Mouse (Mus musculus): ENCODE data around the gene Arl5c. TPM values are rescaled to one million over a fixed set of nuclear protein-coding genes. Genes with fewer than 3 reads are reported as not detected.

The Arl5c gene
- polyA plus RNA-seq, 1 experiment from 2014 or later = 4.6 TPM

GRCm38 (mm10) chr11:97998898-97999608, 3.1 kb upstream of the Arl5c start:
- no peaks in the 10 kb centered on the region for H3K9me3 ChIP-seq (replicated peaks; ENCODE audit: control insufficient read depth, low read length)
- ATAC-seq (replicated peaks; ENCODE audit: insufficient number of reproducible peaks, low FRiP score, low TSS enrichment, low read depth) = no peak
- DNase-seq (ENCODE audit: low spot score) = no peak
- WGBS = 68% methylated on average over 7 of the region's 7 CpGs
- no peak overlapping the region for H3K4me2 ChIP-seq (ENCODE audit: low read depth, low read length)
- peaks cover 9% of the 10 kb centered on the region; the same call in 1 of the 2 replicates for H3K4me1 ChIP-seq (ENCODE audit: control insufficient read depth, insufficient read depth, low read length)
- no peaks in the 10 kb centered on the region for H3K36me3 ChIP-seq (replicated peaks; ENCODE audit: control insufficient read depth, insufficient read depth, low read depth, low read length)
- H3K4me3 ChIP-seq (ENCODE audit: low read depth, low read length) = no peak overlapping the region
- H3K27ac ChIP-seq (replicated peaks; ENCODE audit: low read depth, low read length) = no peak overlapping the region
- H3K9ac ChIP-seq (replicated peaks; ENCODE audit: low read length) = no peak overlapping the region
- peaks cover 8% of the 10 kb centered on the region; the same call in 1 of the 2 replicates for H3K27me3 ChIP-seq (ENCODE audit: control insufficient read depth, insufficient read depth, low read length)

GRCm38 (mm10) chr11:97998074-97998793, 2.3 kb upstream of the Arl5c start:
- no peak overlapping the region for H3K4me2 ChIP-seq (ENCODE audit: low read depth, low read length)
- H3K9ac ChIP-seq (replicated peaks; ENCODE audit: low read length) = no peak overlapping the region
- DNase-seq (ENCODE audit: low spot score) (no peak), ATAC-seq (replicated peaks; ENCODE audit: insufficient number of reproducible peaks, low FRiP score, low TSS enrichment, low read depth) (no peak)
- no peaks in the 10 kb centered on the region for H3K9me3 ChIP-seq (replicated peaks; ENCODE audit: control insufficient read depth, low read length)
- H3K27ac ChIP-seq (replicated peaks; ENCODE audit: low read depth, low read length) = no peak overlapping the region
- H3K4me3 ChIP-seq (ENCODE audit: low read depth, low read length) = no peak overlapping the region
- H3K4me1 ChIP-seq (ENCODE audit: control insufficient read depth, insufficient read depth, low read length) = peaks cover 9% of the 10 kb centered on the region; the same call in 1 of the 2 replicates
- WGBS = 80% methylated on average over 11 of the region's 11 CpGs
- H3K36me3 ChIP-seq (replicated peaks; ENCODE audit: control insufficient read depth, insufficient read depth, low read depth, low read length) = no peaks in the 10 kb centered on the region
- H3K27me3 ChIP-seq (ENCODE audit: control insufficient read depth, insufficient read depth, low read length) = peaks cover 8% of the 10 kb centered on the region; the same call in 1 of the 2 replicates

- no peaks in the 10 kb centered on the region for H3K9me3 ChIP-seq (replicated peaks; ENCODE audit: control insufficient read depth, low read length)
- no peak overlapping the region for H3K9ac ChIP-seq (replicated peaks; ENCODE audit: low read length)
- 80% methylated on average over 8 of the region's 8 CpGs for WGBS
- H3K4me2 ChIP-seq (ENCODE audit: low read depth, low read length) = no peak overlapping the region
- H3K27ac ChIP-seq (replicated peaks; ENCODE audit: low read depth, low read length) = no peak overlapping the region
- no peak for DNase-seq (ENCODE audit: low spot score)
- peaks cover 5% of the 10 kb centered on the region; the same call in 1 of the 2 replicates for H3K27me3 ChIP-seq (ENCODE audit: control insufficient read depth, insufficient read depth, low read length)
- ATAC-seq (replicated peaks; ENCODE audit: insufficient number of reproducible peaks, low FRiP score, low TSS enrichment, low read depth) = no peak
- no peaks in the 10 kb centered on the region for H3K36me3 ChIP-seq (replicated peaks; ENCODE audit: control insufficient read depth, insufficient read depth, low read depth, low read length)
- peaks cover 5% of the 10 kb centered on the region; the same call in 1 of the 2 replicates for H3K4me1 ChIP-seq (ENCODE audit: control insufficient read depth, insufficient read depth, low read length)
- no peak overlapping the region for H3K4me3 ChIP-seq (ENCODE audit: low read depth, low read length)
Observed at GRCm38 (mm10) chr11:97997387-97997960, 1.5 kb upstream of the Arl5c start.

- Histone ChIP-seq H3K9ac (replicated peaks; ENCODE audit: low read length) (no peak overlapping the region), H3K4me3 (ENCODE audit: low read depth, low read length) (no peak overlapping the region), H3K27me3 (ENCODE audit: control insufficient read depth, insufficient read depth, low read length) (peaks cover 4% of the 10 kb centered on the region; the same call in 1 of the 2 replicates), H3K36me3 (replicated peaks; ENCODE audit: control insufficient read depth, insufficient read depth, low read depth, low read length) (no peaks in the 10 kb centered on the region), H3K27ac (replicated peaks; ENCODE audit: low read depth, low read length) (no peak overlapping the region), H3K9me3 (replicated peaks; ENCODE audit: control insufficient read depth, low read length) (no peaks in the 10 kb centered on the region), H3K4me2 (ENCODE audit: low read depth, low read length) (no peak overlapping the region), H3K4me1 (ENCODE audit: control insufficient read depth, insufficient read depth, low read length) (peaks cover 5% of the 10 kb centered on the region; the same call in 1 of the 2 replicates)
- DNase-seq (ENCODE audit: low spot score) (no peak), ATAC-seq (replicated peaks; ENCODE audit: insufficient number of reproducible peaks, low FRiP score, low TSS enrichment, low read depth) (no peak)
- 75% methylated on average over 1 of the region's 1 CpGs for WGBS
Observed at GRCm38 (mm10) chr11:97996691-97997090, 710 bp upstream of the Arl5c start.

GRCm38 (mm10) chr11:97994539-97995100, 1.4 kb downstream of the Arl5c start:
- no peaks in the 10 kb centered on the region for H3K27me3 ChIP-seq (ENCODE audit: control insufficient read depth, insufficient read depth, low read length)
- no peaks in the 10 kb centered on the region for H3K36me3 ChIP-seq (replicated peaks; ENCODE audit: control insufficient read depth, insufficient read depth, low read depth, low read length)
- no peak for ATAC-seq (replicated peaks; ENCODE audit: insufficient number of reproducible peaks, low FRiP score, low TSS enrichment, low read depth)
- H3K9me3 ChIP-seq (replicated peaks; ENCODE audit: control insufficient read depth, low read length) = no peaks in the 10 kb centered on the region
- H3K4me1 ChIP-seq (ENCODE audit: control insufficient read depth, insufficient read depth, low read length) = peaks cover 5% of the 10 kb centered on the region; the same call in 1 of the 2 replicates
- DNase-seq (ENCODE audit: low spot score) = peak; percentile 79
- no peak overlapping the region for H3K9ac ChIP-seq (replicated peaks; ENCODE audit: low read length)
- no peak overlapping the region for H3K27ac ChIP-seq (replicated peaks; ENCODE audit: low read depth, low read length)
- peak overlapping the region; percentile 40 for H3K4me3 ChIP-seq (ENCODE audit: low read depth, low read length)
- peak overlapping the region; percentile 88 for H3K4me2 ChIP-seq (ENCODE audit: low read depth, low read length)
- 6% methylated on average over 13 of the region's 13 CpGs for WGBS

- no peaks in the 10 kb centered on the region for H3K36me3 ChIP-seq (replicated peaks; ENCODE audit: control insufficient read depth, insufficient read depth, low read depth, low read length)
- H3K4me2 ChIP-seq (ENCODE audit: low read depth, low read length) = peak overlapping the region; percentile 60
- H3K27ac ChIP-seq (replicated peaks; ENCODE audit: low read depth, low read length) = peak overlapping the region; percentile 63
- peak; percentile 71 for ATAC-seq (replicated peaks; ENCODE audit: insufficient number of reproducible peaks, low FRiP score, low TSS enrichment, low read depth)
- no peaks in the 10 kb centered on the region for H3K9me3 ChIP-seq (replicated peaks; ENCODE audit: control insufficient read depth, low read length)
- peak overlapping the region; percentile 75 for H3K4me3 ChIP-seq (ENCODE audit: low read depth, low read length)
- H3K27me3 ChIP-seq (ENCODE audit: control insufficient read depth, insufficient read depth, low read length) = peaks cover 25% of the 10 kb centered on the region
- DNase-seq (ENCODE audit: low spot score) = peak; percentile 92
- WGBS = under 1% methylated on average over 26 of the region's 26 CpGs
- no peaks in the 10 kb centered on the region for H3K4me1 ChIP-seq (ENCODE audit: control insufficient read depth, insufficient read depth, low read length)
- peak overlapping the region; percentile 76 for H3K9ac ChIP-seq (replicated peaks; ENCODE audit: low read length)
Observed at GRCm38 (mm10) chr11:97988530-97989096, 7.4 kb downstream of the Arl5c start.

GRCm38 (mm10) chr11:97987551-97988526, 8.1 kb downstream of the Arl5c start:
- Histone ChIP-seq H3K36me3 (replicated peaks; ENCODE audit: control insufficient read depth, insufficient read depth, low read depth, low read length) (no peaks in the 10 kb centered on the region), H3K27me3 (ENCODE audit: control insufficient read depth, insufficient read depth, low read length) (peaks cover 25% of the 10 kb centered on the region), H3K27ac (replicated peaks; ENCODE audit: low read depth, low read length) (peak overlapping the region; percentile 63), H3K9me3 (replicated peaks; ENCODE audit: control insufficient read depth, low read length) (no peaks in the 10 kb centered on the region), H3K4me1 (ENCODE audit: control insufficient read depth, insufficient read depth, low read length) (no peaks in the 10 kb centered on the region), H3K4me2 (ENCODE audit: low read depth, low read length) (peak overlapping the region; percentile 60), H3K4me3 (ENCODE audit: low read depth, low read length) (peak overlapping the region; percentile 75), H3K9ac (replicated peaks; ENCODE audit: low read length) (peak overlapping the region; percentile 76)
- ATAC-seq (replicated peaks; ENCODE audit: insufficient number of reproducible peaks, low FRiP score, low TSS enrichment, low read depth) = peak; percentile 75
- DNase-seq (ENCODE audit: low spot score) = peak; percentile 97
- WGBS = 0% methylated on average over 42 of the region's 42 CpGs
